Mouse (Mus musculus): Measurements from ENCODE around the gene Rbbp4.

DNA sequence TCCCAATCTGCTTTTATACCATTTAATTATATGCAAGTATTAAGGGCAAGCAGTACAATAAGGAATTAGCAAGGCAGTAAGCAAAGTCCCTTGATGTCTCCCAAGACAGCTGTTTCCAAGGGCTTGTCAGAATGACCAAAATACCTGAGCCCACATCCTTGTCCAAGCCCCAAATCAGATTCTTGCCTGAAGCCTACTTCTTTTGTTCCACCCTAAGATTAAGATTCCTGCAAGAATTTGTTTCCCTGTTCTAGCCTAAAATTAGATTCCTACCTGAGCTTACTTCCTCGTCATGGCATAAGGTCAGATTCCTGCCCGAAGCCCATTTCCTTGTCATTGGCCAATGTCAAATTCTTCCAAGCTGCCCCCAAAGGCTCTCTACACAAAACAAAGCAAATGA is 50.5 kb downstream of the Rbbp4 start:
- TF ChIP-seq CTCF (IDR thresholded peaks at IDR 0.05; ENCODE audit: extremely low read depth, insufficient read length, insufficient replicate concordance, low read depth, low read length), result no peak
- no peak for TF ChIP-seq POLR2A (IDR thresholded peaks at IDR 0.05; ENCODE audit: low read depth, low read length)

All from small intestine, adult 2 months (tissue).